Mouse (Mus musculus): Measurements from ENCODE around the gene Isca1. TPM values are rescaled to one million over a fixed set of nuclear protein-coding genes. Genes with fewer than 3 reads are reported as not detected.
"Not testable (repeated sequence)": the region's sequence is repeated elsewhere in the genome, so short reads cannot be mapped to it uniquely, and the experiment has no call there.

Gene Isca1
- total RNA-seq, 2 experiments from 2014 or later: 147 to 156 TPM

DNA sequence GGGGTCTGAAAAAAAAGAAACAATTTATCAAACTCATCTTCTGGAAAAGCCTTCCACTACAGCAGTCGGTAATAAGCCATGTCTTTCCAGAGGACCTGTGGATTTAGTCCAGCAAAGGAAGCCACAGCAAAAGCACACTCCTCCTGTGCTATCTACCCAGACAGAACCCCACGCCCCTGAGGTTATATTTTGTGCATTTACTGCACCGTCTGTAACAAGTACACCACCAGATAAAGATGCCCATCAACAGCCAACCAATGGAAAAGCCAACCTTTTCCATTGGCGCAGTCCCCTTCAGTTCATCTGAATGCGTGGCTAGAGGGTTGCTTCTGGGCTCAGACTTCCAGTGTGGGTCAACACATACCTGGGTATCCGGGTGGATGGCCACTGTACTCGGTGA, 6.8 kb downstream of the Isca1 start:
- DNase-seq (ENCODE audit: low spot score in 2 of 2): no peak
- intact Hi-C loops (cut with DNase I): no loop called here

DNA sequence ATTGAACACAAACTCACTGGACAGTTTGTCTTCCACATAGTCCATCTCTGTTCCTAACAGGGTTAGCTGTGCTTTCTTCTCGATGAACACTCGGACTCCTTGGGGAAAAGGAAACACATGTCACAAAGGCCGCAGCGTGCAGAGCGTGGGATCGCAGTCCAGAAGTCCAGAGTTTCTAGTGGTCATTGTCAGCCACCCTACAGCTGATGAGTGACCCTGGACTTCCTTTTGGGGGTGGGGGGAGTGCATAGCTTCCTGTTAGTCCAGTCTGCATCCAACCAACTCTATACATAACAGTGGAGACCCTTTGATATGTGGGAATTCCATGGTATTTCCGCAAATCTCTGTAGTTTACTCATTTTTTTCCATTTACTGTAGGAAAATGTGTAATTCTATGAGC, 12.7 kb downstream of the Isca1 start:
- no peak for DNase-seq (ENCODE audit: low spot score in 2 of 2)
- intact Hi-C loops (cut with DNase I): no loop called here

DNA sequence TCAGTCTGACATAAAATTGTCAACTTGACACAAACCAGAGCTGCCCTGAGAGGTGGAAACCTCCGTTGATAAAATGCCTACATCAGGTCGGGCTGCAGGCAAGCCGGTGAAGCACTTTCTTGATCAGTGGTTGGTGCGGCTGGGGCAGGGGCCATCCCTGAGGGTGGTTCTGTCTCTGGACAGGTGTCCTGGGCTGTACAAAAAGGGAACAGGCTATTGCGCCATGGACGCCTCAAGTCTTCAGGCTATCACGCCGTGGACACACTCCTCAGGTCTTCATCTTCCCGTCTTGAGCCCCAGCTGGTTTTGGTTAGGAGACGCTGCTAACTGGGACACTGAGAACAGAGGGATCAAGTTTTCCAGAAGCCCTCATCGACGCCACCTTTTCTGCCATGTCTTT, 19.3 kb downstream of the Isca1 start:
- intact Hi-C loops (cut with DNase I): no loop called here
- DNase-seq (ENCODE audit: low spot score in 2 of 2): no peak

DNA sequence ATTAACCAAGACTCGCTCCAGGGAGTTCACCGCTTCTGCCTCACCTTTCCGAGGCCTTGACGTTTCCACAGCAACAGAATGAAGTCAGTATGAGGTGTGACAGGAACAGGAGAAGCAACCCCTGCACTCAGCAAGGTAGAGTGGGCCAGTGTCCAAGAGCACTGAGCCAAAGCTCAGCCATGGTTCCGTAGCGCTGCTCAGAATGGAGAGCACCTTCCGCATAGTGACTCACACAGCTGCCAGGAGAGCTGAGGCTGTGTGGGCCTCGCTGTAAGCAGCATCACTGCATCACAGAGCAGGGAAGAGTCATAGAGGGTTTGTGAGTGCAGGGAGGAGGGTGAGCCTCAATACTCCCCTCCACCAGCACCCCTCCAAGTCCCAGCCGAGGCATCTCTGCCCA, 22.9 kb downstream of the Isca1 start, which contains the start of gene 1700014D04Rik:
Gene 1700014D04Rik (minus strand): TSS at position 42 of the 400 bp plus-strand sequence.
- intact Hi-C loops (cut with DNase I): no loop called here
- DNase-seq (ENCODE audit: low spot score in 2 of 2): peak; percentile 60 to 88

DNA sequence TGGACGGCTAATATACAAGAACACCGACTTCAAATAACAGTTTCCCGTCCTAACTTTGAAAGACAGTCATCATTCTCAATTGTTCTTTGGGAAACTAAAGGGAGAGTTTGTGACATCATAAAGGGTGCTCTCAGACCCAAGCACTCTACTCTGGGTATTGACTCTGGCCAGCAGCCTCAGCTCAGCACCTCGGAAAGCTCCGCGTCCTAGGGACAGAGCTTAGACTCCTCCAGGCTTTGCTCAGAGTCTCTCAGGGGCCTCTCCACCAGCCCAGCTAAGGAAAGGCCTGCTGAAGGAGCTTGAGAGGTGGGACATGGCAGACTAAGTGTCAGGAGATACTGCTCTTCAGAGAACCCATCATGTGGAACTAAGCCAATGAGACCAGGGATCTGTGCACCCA, 23.4 kb downstream of the Isca1 start:
- intact Hi-C loops (cut with DNase I): no loop called here
- no peak for DNase-seq (ENCODE audit: low spot score in 2 of 2)

DNA sequence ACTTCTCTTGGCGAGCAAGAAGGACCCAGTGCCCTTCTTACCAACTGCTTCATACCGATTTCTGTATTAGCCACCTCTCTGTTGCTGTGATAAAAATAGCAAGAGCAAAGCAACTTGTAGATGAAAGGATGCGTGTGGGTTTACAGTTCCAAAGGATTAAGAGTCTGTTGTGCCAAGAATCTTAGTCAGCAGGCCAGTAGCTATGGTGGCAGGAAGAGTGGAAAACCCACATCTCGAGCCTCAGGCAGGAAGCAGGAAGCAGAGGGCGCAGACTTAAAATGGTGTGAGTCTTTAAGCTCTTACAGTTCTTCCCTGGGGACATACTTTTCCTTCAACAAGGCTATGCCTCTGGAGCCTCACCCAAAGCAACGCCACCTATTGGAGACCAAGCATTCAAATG, 24.1 kb downstream of the Isca1 start:
- intact Hi-C loops (cut with DNase I): no loop called here
- peak in 1 of 2 experiments; percentile 73 for DNase-seq (ENCODE audit: low spot score in 2 of 2)

DNA sequence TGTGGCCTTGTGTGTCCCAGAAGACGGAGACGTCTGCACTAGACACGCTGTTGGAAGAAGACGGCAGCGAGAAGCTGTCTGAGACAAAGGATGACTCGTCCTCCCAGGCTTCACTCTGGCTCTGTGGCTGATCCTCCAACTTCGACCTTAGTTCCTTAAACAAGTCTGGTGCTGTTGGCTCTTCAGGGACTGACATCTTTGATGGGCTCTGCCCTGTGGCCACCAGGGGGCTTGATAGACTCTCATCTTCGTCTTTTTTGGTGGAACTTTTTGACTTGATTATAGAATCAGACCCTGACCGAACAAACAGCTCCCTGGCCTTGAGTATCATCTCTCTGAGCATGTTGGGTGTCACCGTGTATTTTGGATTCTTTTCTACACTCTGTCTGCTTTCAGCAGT, 27.9 kb downstream of the Isca1 start:
- intact Hi-C loops (cut with DNase I): no loop called here
- no peak for DNase-seq (ENCODE audit: low spot score in 2 of 2)

DNA sequence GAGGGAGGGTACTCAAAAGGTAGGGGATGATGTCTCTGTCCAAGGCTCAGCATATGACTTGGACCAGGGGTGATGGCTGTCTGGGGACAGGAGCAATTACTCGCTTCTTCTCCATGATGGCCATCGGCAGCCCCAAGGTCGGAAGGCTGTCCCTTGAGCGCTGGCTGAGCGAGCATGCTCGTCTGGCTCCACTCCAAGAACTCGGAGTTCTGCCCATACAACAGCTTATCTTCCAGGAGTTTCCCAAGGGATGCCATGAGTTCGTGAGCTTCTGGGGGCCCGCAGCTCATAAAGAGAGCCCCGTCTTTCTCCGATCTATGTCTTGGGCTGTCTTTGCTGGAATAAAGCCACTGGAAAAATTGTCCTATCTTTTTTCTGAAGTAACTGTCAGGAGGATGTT, 28.5 kb downstream of the Isca1 start:
- no peak for DNase-seq (ENCODE audit: low spot score in 2 of 2)
- intact Hi-C loops (cut with DNase I): no loop called here

DNA sequence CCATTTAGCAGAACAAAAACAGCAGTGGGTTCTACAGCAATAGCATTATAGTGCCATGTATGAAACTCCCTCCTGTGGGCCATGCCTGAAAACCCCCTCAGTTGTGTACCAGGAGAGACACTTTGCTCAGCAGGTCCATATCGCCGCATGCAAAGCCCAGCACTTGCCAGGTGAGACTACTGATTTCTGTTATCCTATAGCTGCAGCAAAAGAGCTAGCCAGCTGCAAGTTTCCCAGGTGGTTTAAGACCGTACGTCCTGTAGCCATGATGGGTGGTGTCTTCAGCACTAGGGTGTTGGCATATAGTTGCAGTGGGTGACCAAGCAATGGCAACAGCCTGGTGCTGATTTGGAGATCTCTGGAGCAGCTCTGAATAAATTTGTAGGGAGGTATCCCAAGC, 30.2 kb downstream of the Isca1 start:
- intact Hi-C loops (cut with DNase I): no loop called here
- no peak for DNase-seq (ENCODE audit: low spot score in 2 of 2)

DNA sequence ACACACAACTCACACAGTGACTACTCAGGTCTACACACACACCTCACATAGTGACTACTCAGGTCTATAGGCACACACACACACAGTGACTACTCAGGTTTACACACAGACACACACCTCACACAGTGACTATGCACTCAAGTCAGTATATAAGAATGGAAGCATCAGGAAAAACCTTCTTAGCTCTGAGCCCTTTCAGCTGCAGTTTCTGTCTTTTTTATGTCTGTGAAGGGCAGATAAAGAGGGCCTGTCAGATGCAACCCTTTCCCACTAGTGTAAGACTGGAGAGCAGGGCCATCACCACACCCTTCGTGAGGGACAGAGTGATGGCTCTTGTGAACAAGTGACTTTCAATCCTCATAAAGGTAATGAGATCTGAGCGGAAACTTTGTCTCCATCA, 31.2 kb downstream of the Isca1 start:
- no peak for DNase-seq (ENCODE audit: low spot score in 2 of 2)
- intact Hi-C loops (cut with DNase I): no loop called here

DNA sequence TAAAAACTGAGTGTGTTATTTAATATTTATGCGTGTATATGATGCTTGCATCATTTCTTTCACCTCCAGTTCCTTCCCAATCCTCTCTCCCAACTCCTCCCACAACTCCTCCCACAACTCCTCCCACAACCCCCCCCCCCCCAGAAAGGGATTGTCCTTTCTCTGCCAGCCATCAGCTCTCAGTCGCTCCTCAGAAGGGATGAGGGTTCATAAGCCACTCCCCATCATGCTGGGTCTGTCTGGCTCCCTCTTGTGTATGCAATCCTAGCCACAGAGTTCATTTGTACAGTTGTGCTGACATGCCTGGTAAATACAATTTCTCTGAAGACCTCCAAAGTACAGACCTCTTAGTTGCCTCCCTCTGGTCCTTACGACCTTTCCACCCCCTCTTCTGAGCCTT, 34.4 kb downstream of the Isca1 start:
- DNase-seq (ENCODE audit: low spot score in 2 of 2): no peak
- intact Hi-C loops (cut with DNase I): no loop called here

DNA sequence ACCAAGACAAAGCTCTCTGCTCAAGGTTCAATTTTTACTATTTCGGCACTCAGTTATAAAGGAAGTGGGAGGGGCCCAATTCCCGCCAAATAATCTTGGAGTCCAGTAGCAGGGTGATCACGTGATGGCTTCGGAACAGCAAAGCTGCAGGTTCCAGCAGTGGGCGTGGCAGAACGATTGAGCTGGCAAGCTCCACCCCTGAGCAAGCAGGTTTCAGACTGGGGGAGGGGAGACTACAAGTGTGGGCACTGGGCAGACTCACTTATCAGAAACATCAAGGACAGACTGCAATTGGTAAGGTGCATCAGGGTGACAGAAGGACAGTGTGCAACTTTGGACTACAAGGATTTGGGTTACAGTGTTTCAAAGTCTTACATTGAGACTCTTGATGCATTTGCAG, 35.3 kb downstream of the Isca1 start:
- intact Hi-C loops (cut with DNase I); DNase-seq (ENCODE audit: low spot score in 2 of 2): not testable (repeated sequence)

DNA sequence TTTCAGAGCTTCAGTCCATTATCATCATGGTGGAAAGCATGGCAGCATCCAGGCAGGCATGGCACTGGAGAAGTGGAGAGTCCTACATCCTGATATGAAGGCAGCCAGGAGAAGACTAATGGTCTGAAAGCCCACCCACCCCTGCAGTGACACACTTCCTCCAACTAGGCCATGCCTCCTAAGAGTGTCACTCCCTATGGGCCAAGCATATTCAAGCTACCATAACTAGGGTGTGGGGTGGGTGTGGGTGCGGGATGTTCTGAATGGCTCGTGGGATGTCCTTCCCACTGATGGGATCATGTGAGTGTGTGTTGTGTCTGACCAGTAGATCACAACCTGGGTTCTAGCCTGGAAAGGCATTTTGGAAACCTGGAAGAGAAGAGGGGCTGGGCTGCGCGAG, 35.7 kb downstream of the Isca1 start:
- intact Hi-C loops (cut with DNase I): no loop called here
- DNase-seq (ENCODE audit: low spot score in 2 of 2): no peak

DNA sequence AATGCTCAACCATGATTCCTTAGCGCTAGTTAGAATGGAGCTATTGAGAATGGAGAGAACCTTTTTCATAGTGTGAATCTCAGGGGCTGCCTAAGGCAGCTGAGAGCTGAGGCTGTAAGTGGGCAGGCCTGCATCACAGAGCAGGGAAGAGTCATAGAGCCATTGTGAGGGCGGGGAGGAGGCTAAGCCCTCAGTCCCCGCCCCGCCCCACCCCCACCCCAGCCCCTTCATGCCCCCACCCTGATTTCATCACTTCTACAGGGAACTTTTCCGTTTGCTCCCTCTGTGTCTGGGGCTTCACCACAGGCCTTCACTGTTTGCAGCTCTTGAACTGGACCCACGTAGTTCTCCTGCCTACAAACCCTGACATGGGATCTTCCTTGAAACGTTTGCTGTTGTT, 38.0 kb downstream of the Isca1 start, which contains the start of gene Spata31d1d:
Gene Spata31d1d (minus strand): TSS at position 101 of the 400 bp plus-strand sequence.
- intact Hi-C loops (cut with DNase I): no loop called here
- DNase-seq (ENCODE audit: low spot score in 2 of 2): no peak

DNA sequence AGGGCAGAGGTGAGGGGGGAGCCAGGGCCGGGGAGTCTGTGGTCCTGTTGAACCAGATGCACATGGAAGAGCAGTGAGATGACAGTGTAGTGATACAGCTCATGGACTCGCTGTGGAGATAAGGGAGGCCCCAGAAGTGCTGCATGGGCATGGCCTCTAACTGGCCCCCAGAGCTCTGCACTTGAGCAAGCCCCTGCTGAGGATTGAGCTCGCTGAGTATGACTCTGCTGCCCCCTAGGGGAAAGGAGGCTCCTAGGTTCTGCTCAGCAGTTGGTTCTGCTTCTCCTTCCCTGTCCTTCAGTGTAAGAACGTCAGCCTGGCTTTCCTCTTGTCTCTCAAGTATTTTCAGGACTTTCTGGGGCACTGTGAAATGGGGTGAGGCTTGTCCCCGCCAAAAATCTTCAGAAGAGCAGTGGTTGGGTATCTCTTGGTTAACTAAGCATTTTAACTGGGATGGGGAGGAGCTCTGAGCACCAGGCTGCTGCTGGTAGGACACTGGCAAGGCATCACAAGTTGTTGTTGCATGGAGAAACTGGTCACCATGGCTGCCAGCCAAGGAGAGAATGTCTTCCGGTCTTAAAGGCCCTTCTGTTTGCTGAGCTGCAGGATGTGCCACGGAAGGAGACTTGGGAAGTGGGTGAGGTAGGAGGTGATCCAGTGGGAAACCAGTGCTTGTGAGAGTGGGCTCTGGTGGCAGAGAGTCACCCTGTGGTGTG, 41.1 kb downstream of the Isca1 start:
- intact Hi-C loops (cut with DNase I): loop anchor here (5.0 kb wide), 3 partner anchors 51 to 211 kb away; partner anchors contain the start of gene Golm1
- DNase-seq (ENCODE audit: low spot score in 2 of 2): peak; percentile 86 to 90

DNA sequence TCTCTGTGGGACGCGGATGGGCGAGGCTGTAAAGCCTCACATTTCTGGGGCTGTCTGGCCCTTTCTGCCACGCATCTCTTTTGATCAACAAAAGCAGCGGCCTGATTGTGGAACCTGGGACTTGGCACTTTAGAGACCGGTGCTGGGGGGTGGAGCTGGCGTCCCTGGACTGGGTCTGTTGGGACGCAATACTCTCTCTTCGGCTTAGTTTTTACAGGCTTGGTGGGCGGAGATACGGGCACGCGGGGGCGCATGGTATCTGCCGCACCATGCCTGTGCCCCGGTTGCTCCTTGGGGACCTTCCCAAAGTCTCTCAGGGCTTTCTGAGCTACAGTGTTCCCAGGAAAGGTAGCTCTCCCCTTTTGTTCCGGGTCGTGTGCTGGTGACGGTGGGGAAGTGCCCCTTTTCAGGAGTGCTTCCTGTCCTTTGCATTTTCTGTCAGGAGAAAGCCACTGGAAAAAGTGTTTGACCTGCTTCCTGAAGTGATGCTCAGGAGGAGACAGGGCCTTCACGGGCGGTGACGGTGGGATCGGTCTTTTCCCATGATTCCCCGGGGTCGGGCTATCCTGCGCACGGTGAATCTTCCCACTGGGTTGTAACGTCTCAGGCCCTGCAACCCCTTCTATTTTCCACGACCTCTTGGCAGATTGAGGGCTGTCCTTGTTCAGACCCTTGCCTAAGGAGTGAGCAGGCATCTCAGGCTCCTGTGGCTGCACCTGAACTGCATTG, 43.3 kb downstream of the Isca1 start:
- no peak for DNase-seq (ENCODE audit: low spot score in 2 of 2)
- intact Hi-C loops (cut with DNase I): loop anchor here (5.0 kb wide), 3 partner anchors 49 to 209 kb away; partner anchors contain the start of gene Golm1

DNA sequence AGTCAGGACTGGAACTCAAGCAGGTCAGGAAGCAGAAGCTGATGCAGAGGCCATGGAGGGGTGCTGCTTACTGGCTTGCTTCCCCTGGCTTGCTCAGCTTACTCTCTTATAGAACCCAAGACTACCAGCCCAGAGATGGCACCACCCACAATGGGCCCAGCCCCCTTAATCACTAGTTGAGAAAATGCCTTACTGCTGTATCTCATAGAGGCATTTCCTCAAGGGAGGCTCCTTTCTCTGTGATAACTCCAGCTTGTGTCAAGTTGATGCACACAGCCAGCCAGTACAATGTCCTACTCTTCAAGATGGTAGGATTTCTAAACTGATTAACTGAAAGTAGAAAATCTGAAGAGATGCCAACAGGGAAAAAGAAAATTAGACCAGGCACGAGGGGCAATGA, 47.5 kb downstream of the Isca1 start:
- DNase-seq (ENCODE audit: low spot score in 2 of 2); intact Hi-C loops (cut with DNase I): not testable (repeated sequence)

DNA sequence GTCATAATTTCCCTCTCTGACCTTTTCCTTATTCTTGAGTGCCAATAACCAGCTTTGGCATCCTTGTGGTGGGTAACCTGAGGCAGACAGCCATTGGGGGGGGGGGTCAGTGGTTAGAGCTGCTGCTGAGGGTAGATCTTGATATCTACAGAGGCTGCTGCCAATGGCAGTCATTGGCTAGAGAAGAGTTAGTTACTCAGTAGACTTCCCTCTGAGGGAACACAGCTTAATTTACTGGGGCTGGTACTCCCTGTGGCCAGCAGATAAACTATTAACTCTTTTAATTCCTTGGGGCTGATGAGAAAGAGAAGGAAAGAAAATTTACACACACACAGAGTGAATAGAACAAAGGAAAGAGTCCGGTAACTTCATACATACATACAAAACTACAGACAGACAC, 50.1 kb downstream of the Isca1 start:
- intact Hi-C loops (cut with DNase I): no loop called here

DNA sequence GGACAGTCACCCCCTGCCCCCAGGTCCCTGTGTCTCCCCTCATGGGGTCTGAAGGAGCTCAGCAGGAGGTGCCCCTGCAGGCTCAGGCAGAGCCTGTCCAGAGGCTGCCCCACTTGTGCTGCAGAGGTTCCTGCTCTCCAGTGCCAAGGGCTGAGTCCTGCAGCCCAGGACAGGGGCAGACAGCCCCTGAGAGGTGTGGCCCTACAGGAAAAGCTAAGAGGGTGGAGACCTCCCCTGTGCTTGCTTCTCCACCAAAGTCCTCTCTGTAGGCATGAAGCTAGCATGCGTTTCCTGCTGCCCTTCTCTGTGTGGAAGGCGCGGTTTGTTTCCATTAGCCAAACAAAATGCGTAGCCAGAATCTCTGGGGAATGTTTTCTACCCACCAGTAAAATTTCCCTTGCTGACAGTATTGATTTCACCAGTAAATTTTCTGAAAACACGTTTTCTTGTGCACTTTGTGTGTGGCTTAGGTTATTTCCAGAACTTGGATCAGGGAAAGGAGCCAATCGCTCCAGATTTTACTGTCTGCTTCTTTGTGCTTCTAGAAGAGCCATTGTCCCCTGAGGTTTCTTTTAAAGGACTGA, 50.7 kb downstream of the Isca1 start:
- intact Hi-C loops (cut with DNase I); DNase-seq (ENCODE audit: low spot score in 2 of 2): not testable (repeated sequence)

More for the DNA sequence above, 50.1 kb downstream of the Isca1 start:
- no peak for DNase-seq (ENCODE audit: low spot score in 2 of 2)

DNA sequence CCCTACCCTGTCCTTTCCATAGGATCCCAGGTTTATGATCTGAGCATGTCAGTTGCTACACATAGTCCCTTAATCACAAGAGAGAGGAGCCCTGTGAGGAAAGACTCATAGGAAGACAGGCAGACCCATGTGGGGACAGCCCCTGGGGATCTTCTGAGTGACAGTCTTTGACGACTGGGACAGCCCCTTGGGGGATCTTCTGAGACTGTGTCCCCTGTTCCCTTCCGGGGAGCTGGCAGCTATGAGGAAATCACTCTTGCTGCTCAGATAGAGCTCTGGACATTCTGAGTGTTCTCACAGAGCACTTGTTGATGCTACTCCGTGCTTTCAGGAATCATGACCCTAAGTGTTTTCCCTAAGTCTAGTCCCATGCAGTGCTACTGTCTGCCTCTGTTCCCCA, 55.9 kb downstream of the Isca1 start:
- intact Hi-C loops (cut with DNase I): no loop called here
- DNase-seq (ENCODE audit: low spot score in 2 of 2): no peak

DNA sequence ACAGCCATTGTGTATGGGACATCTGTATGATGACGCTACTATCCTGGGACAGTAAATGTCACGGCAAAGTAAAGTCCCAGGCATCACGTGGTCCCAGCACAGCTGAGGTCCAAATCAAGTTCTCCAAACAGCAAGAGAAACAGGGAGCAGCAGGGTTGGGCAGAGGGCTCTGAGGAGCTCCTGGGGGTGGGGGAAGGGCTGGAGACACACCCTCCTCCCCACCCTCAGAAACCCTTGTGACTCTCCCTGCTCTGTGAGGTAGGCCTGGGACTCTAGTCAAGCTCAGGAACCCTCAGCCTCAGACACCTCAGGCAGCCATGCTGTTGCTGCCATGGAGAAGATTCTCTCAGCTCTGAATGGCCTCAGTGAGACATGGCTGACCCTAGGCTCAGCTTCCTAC, 57.6 kb downstream of the Isca1 start, which contains the start of gene Spata31d1b:
Gene Spata31d1b (plus strand): TSS at position 301 of the 400 bp plus-strand sequence.
- DNase-seq (ENCODE audit: low spot score in 2 of 2); intact Hi-C loops (cut with DNase I): not testable (repeated sequence)
